Mouse (Mus musculus) heart, adult 2 months (tissue): ENCODE data around the gene Wtap. TPM values are rescaled to one million over a fixed set of nuclear protein-coding genes. Genes with fewer than 3 reads are reported as not detected.

ENCODE experiments used
- DNase-seq, 2 experiments: peaks; one replicate each; pipeline ENCODE4 v3.0.0; 2021
- H3K27ac ChIP-seq: fragments of 200-600 bp; 2 replicates; pipeline ENCODE4 v1.8.1; 2022
- H3K27me3 ChIP-seq: fragments of 200-500 bp; 2 replicates; pipeline ENCODE4 v1.6.1; 2012; ENCODE audit warnings: mild to moderate bottlenecking, low read length, inconsistent platforms, mixed read lengths; ENCODE audit not compliant: control insufficient read depth, insufficient read depth
- H3K36me3 ChIP-seq: fragments of 200-500 bp; 2 replicates; pipeline ENCODE4 v1.6.1; 2012; ENCODE audit warnings: low read length, inconsistent platforms; ENCODE audit not compliant: control insufficient read depth, insufficient read depth
- H3K4me1 ChIP-seq: fragments of 200-500 bp; 2 replicates; pipeline ENCODE4 v1.6.1; 2011; ENCODE audit warnings: low read length; ENCODE audit not compliant: control insufficient read depth, insufficient read depth
- H3K4me3 ChIP-seq: fragments of 200-600 bp; 2 replicates; pipeline ENCODE4 v1.8.1; 2022
- H3K79me2 ChIP-seq: fragments of 200-500 bp; replicated peaks from 2 replicates; pipeline ENCODE4 v1.6.1; 2012; ENCODE audit warnings: mild to moderate bottlenecking, inconsistent platforms, low read length, moderate library complexity, mixed read lengths; ENCODE audit not compliant: control insufficient read depth, insufficient read depth
- H3K9ac ChIP-seq: fragments of 200-500 bp; 2 replicates; pipeline ENCODE4 v1.6.1; 2012; ENCODE audit warnings: low read depth, mild to moderate bottlenecking, control low read depth, inconsistent platforms, low read length, mixed read lengths
- CTCF ChIP-seq: fragments of 200-600 bp; IDR thresholded peaks from 2 replicates; pipeline ENCODE4 v1.8.1; 2022; ENCODE audit warnings: antibody characterized with exemption, mild to moderate bottlenecking, moderate library complexity
- EP300 ChIP-seq: fragments of 200-500 bp; IDR thresholded peaks from 2 replicates; pipeline ENCODE4 v1.6.1; 2011; ENCODE audit warnings: low read depth, low read length, control low read depth; ENCODE audit not compliant: insufficient read depth
- POLR2A ChIP-seq: fragments of 200-500 bp; IDR thresholded peaks from 2 replicates; pipeline ENCODE4 v1.6.1; 2011; ENCODE audit warnings: mild to moderate bottlenecking, low read depth, low read length, control low read depth; ENCODE audit not compliant: insufficient read depth
- WGBS: fragments of 180-500 bp; shearing (Covaris S2); methylation state at CpG from one replicate; pipeline ENCODE4 v1.1.7; 2018; 5-methylcytosine and 5-hydroxymethylcytosine counted together
- intact Hi-C: fragments of 180-260 bp; cut with DNase I; formaldehyde crosslinking; loops from one replicate; pipeline ENCODE4 v1.15.1; 2025
- polyA plus RNA-seq: library from polyadenylated mRNA; depleted of rRNA; stranded (reverse); fragments of >200 nt; gene quantifications from 2 replicates; pipeline ENCODE4 v1.2.3, GENCODE M21; 2012
- total RNA-seq, 2 experiments: library from RNA; stranded (reverse); gene quantifications; 2 replicates each; pipeline ENCODE4 v1.2.3; 2021

Wtap gene
- total and polyA plus RNA-seq, 3 experiments = 12.3 to 34.0 (median 30.7) TPM

DNA sequence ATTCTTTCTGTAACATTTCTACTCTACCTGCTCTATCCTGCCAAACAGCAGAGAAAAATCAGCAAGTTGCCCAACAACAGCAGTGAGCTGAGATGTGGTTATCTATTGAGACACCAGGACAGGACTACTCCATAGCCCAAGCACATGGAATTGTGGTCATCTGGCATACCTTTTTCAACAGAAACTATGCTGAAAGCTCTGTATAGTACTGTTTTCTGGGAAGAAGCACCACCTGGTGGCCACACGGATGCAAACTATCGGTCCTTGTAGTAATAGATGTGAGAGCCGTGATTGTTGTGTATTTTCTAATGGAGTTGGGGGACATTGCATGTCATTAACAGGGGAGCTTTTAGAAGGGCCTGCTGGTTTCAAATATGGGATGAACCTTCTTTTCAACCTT lies 2.4 kb upstream of the Wtap start:
- H3K4me1 ChIP-seq = no peaks in the 10 kb centered on the region
- H3K27ac ChIP-seq = no peak overlapping the region
- intact Hi-C loops = loop anchor here (2.0 to 5.0 kb wide), 2 partner anchors 116 to 579 kb away; no protein-coding TSS in a partner anchor
- no peak overlapping the region for H3K4me3 ChIP-seq
- DNase-seq = peak; percentile 36 to 46
- no peaks in the 10 kb centered on the region for H3K27me3 ChIP-seq
- no peak overlapping the region for H3K9ac ChIP-seq
- TF ChIP-seq CTCF (peak; percentile 79), POLR2A (no peak), EP300 (no peak)
- 19% methylated on average over 3 of the region's 3 CpGs for WGBS
- no peaks in the 10 kb centered on the region for H3K79me2 ChIP-seq
- no peaks in the 10 kb centered on the region for H3K36me3 ChIP-seq

DNA sequence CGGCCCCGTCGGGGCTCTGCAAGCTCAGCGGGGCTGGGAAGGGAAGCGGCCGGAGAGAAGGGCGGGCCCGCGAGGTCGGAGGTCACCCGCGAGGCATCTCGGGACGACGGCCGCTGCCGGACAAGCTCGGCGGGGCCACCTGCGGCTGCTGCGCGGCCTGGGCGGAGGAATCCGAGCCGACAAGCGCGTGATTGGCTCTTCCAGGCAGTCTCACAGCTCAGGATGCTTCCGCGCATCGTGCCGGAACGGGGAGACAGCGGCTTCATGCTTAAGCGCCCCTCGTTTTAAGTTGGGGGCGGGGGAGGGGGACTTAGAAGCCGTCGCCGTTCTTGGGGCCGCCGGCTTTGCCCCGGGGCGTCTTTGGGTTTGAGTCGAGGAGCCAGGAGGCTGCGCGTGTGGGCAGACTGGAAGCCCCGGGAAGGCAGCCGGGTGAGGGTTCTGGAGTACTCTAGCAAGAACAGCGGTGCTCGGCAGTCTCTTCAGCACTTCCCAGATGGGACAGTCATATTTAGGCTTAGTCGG lies 1.4 kb downstream of the Wtap start:
- peak; percentile 97 to 99 for DNase-seq
- intact Hi-C loops = loop anchor here (1.0 to 2.0 kb wide), 3 partner anchors 15 to 76 kb away; partner anchors contain the start of genes Acat2 and Mrpl18
- peak overlapping the region; percentile 100 for H3K27ac ChIP-seq
- WGBS = under 1% methylated on average over 51 of the region's 51 CpGs
- H3K79me2 ChIP-seq = no peaks in the 10 kb centered on the region
- H3K27me3 ChIP-seq = no peaks in the 10 kb centered on the region
- H3K36me3 ChIP-seq = peaks cover 15% of the 10 kb centered on the region
- peak overlapping the region; percentile 87 for H3K9ac ChIP-seq
- peak overlapping the region; percentile 79 for H3K4me3 ChIP-seq
- TF ChIP-seq POLR2A = peak; percentile 87
- peak; percentile 95 for TF ChIP-seq EP300
- 0 out of 2 replicates have a peak, but pooled peaks have one; percentile 3 for TF ChIP-seq CTCF
- peaks cover 4% of the 10 kb centered on the region for H3K4me1 ChIP-seq

DNA sequence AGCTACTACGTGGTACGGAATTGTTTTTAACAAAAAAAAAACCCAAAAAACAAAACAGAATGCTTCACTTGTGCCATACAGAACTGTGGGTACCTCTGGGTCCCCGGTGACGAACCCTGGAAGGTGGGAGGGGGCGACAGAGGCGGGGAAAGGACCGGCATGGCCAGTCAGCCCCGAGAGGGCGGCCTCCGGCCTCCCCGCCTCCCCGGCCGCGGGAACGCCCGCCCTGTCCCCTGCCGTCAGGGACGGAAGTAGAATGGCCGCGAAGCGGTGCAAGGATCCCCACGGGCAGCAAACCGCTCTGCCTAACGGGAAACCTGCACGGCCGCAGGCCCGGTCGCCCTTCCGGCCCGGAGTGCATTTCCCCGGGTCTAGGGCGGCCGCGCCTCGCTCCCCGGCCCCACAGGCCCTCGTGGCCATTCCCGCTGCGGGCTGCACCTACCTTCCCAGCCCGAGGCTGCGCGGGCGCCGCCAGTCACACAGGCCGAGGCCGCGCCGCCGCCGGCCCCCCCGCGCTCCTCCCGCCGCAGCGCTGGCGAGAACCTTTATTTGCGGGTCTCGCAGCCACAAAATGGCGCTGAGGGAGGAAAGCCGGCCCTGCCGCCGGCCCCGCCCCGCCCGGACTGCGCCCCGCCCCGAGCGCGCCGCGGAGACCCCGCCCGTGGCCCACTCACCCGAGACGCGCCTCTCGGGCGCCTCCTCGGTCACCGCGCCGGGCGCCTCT lies 2.2 kb downstream of the Wtap start:
- TF ChIP-seq POLR2A (no peak), CTCF (0 out of 2 replicates have a peak, but pooled peaks have one; percentile 7), EP300 (no peak)
- WGBS = under 1% methylated on average over 70 of the region's 84 CpGs
- Histone ChIP-seq H3K9ac (peak overlapping the region; percentile 96), H3K4me3 (peak overlapping the region; percentile 79), H3K36me3 (peaks cover 15% of the 10 kb centered on the region), H3K27me3 (no peaks in the 10 kb centered on the region), H3K79me2 (no peaks in the 10 kb centered on the region), H3K4me1 (peaks cover 4% of the 10 kb centered on the region), H3K27ac (peak overlapping the region; percentile 100)
- intact Hi-C loops = loop anchor here (1.0 to 2.0 kb wide), 3 partner anchors 16 to 75 kb away; partner anchors contain the start of genes Acat2 and Mrpl18
- peak; percentile 95 to 96 for DNase-seq

DNA sequence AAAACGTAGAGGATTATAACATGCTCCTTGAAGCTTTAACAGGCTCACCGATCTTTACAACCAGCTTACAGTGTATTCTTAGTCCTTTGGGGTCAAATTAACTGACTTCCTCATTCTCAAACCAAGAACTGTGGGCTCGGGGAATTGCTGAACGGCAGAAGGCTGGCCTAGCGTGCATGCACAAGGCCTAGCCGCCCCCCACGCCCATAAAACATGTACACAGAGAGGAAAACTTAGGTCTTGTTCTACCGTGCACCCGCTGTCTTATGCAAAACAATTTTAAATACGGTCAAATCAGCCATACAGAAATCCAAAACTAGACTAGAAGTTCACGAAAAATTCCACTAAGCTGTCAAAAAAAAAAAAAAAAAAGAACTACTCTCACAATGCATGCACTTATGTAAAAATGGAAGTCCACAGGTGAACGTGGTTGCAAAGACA lies 2.8 kb downstream of the Wtap start:
- H3K9ac ChIP-seq = peak overlapping the region; percentile 96
- peak in 1 of 2 experiments; percentile 22 for DNase-seq
- no peaks in the 10 kb centered on the region for H3K27me3 ChIP-seq
- intact Hi-C loops = no loop called here
- peak overlapping the region; percentile 79 for H3K4me3 ChIP-seq
- peaks cover 15% of the 10 kb centered on the region for H3K36me3 ChIP-seq
- WGBS = 1% methylated on average over 12 of the region's 12 CpGs
- H3K27ac ChIP-seq = peak overlapping the region; percentile 100
- no peak for TF ChIP-seq EP300
- no peak for TF ChIP-seq CTCF
- TF ChIP-seq POLR2A = no peak
- H3K4me1 ChIP-seq = peaks cover 4% of the 10 kb centered on the region
- no peaks in the 10 kb centered on the region for H3K79me2 ChIP-seq

DNA sequence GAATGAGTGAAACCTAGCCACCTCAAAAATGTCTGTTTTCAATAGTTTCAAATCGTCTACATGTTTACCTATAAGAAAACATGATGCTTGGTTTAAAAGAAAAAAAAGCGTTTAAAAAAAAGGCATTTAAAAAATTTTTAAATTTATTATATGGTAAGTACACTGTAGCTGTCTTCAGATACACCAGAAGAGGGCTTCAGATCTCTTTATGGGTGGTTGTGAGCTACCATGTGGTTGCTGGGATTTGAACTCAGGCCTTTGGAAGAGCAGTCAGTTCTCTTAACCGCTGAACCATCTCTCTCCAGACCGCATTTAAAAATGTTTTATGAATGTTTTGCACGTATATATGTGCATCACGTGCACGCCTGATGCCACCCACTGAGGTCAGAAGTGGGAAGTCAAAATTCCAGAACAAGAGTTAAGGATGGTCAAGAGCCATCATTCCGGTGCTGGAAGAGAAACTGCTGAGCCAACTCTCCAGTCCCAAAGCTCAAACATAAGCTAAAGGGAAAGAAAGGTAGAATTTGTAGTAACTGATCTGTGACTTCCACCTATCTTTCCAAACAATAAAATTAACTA lies 3.3 kb downstream of the Wtap start:
- Histone ChIP-seq H3K27me3 (no peaks in the 10 kb centered on the region), H3K27ac (peak overlapping the region; percentile 100), H3K4me1 (peaks cover 4% of the 10 kb centered on the region), H3K9ac (peak overlapping the region; percentile 41), H3K79me2 (no peaks in the 10 kb centered on the region), H3K4me3 (peak overlapping the region; percentile 79), H3K36me3 (peaks cover 17% of the 10 kb centered on the region)
- intact Hi-C loops = no loop called here
- no peak for DNase-seq
- 28% methylated on average over 8 of the region's 8 CpGs for WGBS
- no peak for TF ChIP-seq CTCF
- no peak for TF ChIP-seq EP300
- TF ChIP-seq POLR2A = no peak
